Mouse (Mus musculus) MEL (cell line): Measurements from ENCODE around the gene Tmem202.

Experiments
- CTCF ChIP-seq, 3 experiments: IDR thresholded peaks in 2 of 3; conservative IDR thresholded peaks in 1 of 3; 2 replicates each; pipeline ENCODE4 v1.5.1; 2011 to 2012; ENCODE audit warnings: low read length in 3 of 3, low read depth in 2 of 3, mild to moderate bottlenecking in 2 of 3, improper control_type of control experiment in 1 of 3, inconsistent platforms in 1 of 3, mixed read lengths in 1 of 3, moderate library complexity in 1 of 3; ENCODE audit not compliant: control insufficient read depth in 1 of 3, insufficient read depth in 1 of 3, poor library complexity in 1 of 3, severe bottlenecking in 1 of 3
- GABPA ChIP-seq: IDR thresholded peaks from 2 replicates; pipeline ENCODE4 v1.6.1; 2012; ENCODE audit warnings: low read depth, mild to moderate bottlenecking, inconsistent platforms, low read length, improper control_type of control experiment, moderate library complexity
- GATA1 ChIP-seq: IDR thresholded peaks from 2 replicates; pipeline ENCODE4 v1.6.1; 2011; ENCODE audit warnings: low read depth, low read length, improper control_type of control experiment
- HCFC1 ChIP-seq: IDR thresholded peaks from 2 replicates; pipeline ENCODE4 v1.6.1; 2012; ENCODE audit warnings: low read depth, mild to moderate bottlenecking, inconsistent platforms, low read length, improper control_type of control experiment, moderate library complexity
- POLR2A ChIP-seq, 2 experiments: IDR thresholded peaks; 2 replicates each; pipeline ENCODE4 v1.6.1; 2011 to 2012; ENCODE audit warnings: low read length in 2 of 2, mild to moderate bottlenecking in 2 of 2, control low read depth in 1 of 2, improper control_type of control experiment in 1 of 2, low read depth in 1 of 2, moderate library complexity in 1 of 2; ENCODE audit not compliant: control insufficient read depth in 1 of 2, insufficient read depth in 1 of 2, poor library complexity in 1 of 2
- POLR2AphosphoS2 ChIP-seq: IDR thresholded peaks from 2 replicates; pipeline ENCODE4 v1.6.1; 2011; ENCODE audit warnings: low read length, improper control_type of control experiment
- RCOR1 ChIP-seq: IDR thresholded peaks from 2 replicates; pipeline ENCODE4 v1.6.1; 2012; ENCODE audit warnings: low read depth, mild to moderate bottlenecking, inconsistent platforms, low read length, improper control_type of control experiment
- USF1 ChIP-seq: IDR thresholded peaks from 2 replicates; pipeline ENCODE4 v1.6.1; 2014; ENCODE audit warnings: low read depth, mild to moderate bottlenecking, inconsistent platforms, low read length, improper control_type of control experiment, moderate library complexity
- ZC3H11A ChIP-seq: IDR thresholded peaks from 2 replicates; pipeline ENCODE4 v1.6.1; 2012; ENCODE audit warnings: low read depth, mild to moderate bottlenecking, inconsistent platforms, low read length, improper control_type of control experiment
- ZMIZ1 ChIP-seq: IDR thresholded peaks from 2 replicates; pipeline ENCODE4 v1.6.1; 2012; ENCODE audit warnings: low read depth, mild to moderate bottlenecking, inconsistent platforms, low read length, improper control_type of control experiment, moderate library complexity

DNA sequence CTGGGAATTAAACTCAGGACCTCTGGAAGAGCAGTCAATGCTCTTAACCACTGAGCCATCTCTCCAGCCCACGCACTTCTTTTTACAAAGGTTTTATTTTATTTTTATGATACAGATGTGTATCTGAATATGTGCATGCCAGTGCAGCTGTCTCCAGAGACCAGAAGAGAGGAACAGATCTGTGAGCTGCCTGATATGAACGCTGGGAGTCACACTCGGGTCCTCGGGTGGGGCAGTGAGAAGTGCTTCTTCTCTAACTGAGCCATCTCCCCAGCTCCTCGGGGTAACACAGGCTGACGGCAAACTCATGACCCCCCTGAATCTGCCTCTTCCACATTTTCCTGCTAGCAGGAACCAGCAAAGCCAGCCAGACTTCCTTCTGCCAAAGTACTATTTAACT, 12.9 kb downstream of the Tmem202 start:
- TF ChIP-seq CTCF (IDR thresholded peaks at IDR 0.05 in 2 of 3, conservative IDR thresholded peaks at IDR 0.05 in 1 of 3; ENCODE audit: control insufficient read depth in 1 of 3, insufficient read depth in 1 of 3, low read depth in 2 of 3, low read length in 3 of 3, poor library complexity in 1 of 3, severe bottlenecking in 1 of 3) (no peak), GABPA (no peak), HCFC1 (no peak), ZMIZ1 (no peak), USF1 (no peak), POLR2AphosphoS2 (no peak), RCOR1 (no peak), GATA1 (peak; percentile 42), POLR2A (IDR thresholded peaks at IDR 0.05; ENCODE audit: control insufficient read depth in 1 of 2, insufficient read depth in 1 of 2, low read depth in 1 of 2, low read length in 2 of 2, poor library complexity in 1 of 2) (no peak), ZC3H11A (no peak)
